Mouse (Mus musculus): ENCODE measurements at regions not wholly inside any gene's neighbourhood (a gene's known extent, or its start where the extent isn't known, plus 50 kb on each side); places are given as distances from the start of the nearest gene placed in this dataset.

DNA sequence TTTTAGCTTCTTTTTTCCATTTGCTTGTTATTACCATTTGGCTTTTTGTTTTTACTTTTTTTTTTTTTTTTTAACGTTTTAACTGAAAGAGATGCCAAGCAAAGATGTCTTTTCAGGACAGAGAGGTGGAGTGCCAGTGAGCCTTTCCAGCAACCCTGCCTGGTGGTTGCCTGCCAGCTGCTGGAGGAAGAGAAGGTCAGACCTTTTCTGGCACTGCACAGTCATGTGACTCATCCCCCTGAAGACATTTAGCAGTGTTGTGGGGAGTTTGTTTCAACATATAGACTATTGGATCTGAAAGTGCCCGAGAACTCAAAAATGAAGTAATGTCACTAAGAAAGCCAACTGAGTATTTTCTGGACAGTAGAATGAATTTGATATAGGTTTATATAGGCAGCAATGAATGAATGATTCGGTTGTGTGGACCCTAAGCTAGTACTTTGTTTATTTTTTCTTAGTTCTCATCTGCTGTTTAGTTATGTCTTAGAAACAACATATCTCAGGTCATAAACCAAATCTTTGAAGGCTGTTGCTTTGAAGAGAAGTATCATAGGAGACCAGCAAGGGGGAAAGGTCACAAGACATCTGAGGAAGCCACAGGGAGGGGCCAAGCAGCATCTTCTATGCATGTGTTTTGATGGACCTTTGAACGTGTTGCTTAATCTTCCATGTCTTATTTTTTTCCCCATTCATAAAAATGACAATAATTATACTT, 604.2 kb downstream of the Ptprc start:
- no peak for DNase-seq (ENCODE audit: low read depth)

DNA sequence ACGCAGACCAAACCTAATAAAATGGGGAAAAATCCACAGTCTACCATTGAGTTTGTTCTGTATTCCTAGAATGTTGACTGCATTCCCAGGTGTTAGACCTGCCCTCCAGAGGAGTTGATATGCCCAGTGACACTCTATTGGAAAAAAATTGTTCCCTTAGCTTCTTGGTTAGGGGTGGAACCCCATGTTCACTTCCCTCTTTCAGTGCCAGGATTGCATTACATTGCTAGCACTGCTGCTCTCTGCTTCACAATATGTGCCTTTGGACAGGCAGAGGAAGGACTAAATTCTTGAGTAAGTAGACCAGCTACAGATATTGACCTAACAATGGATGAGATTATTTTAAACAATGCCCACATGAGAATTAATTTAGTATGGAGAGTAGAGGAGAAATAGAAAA, 607.3 kb upstream of the Nr5a2 start:
- DNase-seq (ENCODE audit: low read depth) = no peak

DNA sequence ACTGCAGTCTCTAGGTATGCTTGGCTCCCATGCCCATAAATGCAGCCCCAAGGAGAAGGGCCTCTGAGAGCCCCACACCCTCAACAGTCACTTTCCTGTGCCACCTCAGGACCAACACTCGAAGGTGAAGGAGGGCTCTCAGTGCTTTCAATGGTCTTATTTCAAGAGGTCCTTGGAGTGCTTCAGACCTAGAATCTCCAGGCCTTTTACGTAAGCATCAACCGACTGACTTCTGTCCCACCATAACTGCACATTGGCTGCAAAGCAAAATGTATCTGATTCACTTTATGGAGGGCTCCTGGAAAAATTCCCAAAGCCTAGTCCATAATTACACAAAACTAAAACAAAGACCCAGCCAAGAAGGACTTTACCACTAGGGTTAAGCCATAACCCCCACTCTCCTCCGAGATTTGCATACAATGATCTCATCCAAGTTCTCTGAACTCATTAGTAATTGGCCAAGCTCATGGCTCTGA, 605.4 kb upstream of the Nr5a2 start:
- no peak for DNase-seq (ENCODE audit: low read depth)

DNA sequence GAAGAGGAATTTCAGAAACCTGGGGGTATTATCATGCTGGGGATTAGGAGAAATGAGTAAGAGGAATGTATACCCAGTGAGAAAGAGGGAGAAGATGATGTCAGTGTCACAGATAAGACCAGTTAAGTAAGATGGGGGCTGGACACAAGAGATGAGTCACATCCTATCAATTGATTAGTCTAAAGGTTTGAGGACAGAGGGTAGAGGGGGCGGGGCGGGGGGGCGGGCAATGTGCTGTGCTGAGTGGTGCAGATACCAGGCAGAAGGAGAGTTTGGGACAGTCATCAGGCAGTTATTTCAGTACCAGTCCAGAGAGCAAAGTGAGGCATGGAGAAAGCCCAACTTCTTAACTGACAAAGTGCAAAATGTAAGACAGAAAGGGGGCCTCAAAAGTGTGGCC, 601.4 kb upstream of the Nr5a2 start:
- no peak for DNase-seq (ENCODE audit: low read depth)

DNA sequence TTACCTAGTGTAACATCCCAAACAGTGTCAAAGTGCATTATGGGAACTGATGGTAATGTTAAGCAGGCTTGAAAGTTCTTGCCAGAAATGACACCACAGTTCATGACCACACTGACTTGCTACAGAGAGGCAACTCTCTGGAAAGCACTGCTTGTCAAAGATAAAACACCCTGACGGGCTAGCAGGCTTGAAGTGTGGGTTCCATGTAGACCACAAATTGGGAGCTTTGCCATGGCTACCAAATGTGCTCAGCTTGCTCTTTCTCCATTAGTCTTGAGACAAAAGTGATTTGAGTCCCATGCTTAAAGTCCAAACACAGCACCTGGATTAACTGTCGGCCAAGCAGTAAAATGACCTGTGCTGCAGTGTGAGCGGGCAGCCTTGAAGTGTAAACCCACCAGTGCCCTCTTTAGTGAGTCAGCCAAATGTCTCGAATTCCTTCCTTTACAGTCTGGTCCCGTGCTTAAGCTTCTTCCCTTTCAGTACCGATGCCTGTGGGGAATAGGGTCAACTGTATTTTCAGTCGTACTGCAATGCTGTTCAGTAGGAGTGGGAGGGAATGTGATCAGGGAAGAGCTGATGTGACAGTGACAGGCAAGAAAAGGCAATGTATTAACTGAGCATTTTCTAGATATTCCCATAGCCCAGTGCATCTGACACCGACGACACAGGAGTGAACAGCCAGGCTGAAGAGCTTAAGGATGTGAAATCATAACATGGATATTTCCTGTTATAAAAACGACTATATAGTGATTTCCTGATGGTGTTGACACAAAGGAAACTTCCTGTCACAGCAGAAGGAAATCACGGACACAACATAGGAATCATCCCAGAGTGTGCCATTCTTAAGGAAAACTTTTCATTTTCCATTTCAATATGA, 600.4 kb upstream of the Nr5a2 start:
- no peak for DNase-seq (ENCODE audit: low read depth)

DNA sequence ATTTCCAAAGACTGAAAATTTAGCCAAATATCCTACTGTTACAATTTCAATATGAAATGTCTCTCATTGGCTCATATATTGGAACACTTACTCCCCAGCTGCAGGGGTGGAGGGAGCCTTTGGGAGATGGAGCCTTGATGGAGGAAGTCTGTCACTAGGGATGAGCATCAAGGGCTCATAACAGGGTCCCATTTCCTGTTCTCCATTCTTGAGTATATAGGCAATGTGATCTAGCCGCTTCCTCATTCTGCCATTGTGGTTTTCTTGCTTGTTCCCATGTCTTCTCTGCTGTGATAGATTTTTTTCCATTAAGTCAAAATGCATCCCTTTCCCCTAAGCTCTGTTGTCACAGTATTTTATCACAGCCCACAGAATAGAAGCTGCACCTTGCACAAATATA, 589.4 kb upstream of the Nr5a2 start:
- no peak for DNase-seq (ENCODE audit: low read depth)

DNA sequence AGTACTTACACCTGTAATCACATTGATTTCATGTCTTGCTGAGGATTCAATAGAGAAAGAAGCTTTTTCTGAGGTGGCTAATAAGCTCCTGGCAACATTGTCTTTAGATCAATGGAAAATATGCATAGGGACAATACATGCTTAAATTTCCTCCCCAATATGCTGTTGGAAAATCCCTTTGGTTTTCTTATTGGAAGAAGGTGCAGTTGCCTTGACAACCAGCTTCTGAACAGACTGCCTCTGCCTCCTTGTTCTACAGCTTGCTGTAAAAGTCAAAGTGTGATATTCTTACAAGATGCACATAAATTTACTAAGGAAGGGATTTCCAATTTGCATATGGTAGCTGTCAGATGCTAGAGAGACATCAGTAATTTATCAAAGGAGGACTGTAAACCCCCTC, 585.4 kb upstream of the Nr5a2 start:
- DNase-seq (ENCODE audit: low read depth) = no peak

DNA sequence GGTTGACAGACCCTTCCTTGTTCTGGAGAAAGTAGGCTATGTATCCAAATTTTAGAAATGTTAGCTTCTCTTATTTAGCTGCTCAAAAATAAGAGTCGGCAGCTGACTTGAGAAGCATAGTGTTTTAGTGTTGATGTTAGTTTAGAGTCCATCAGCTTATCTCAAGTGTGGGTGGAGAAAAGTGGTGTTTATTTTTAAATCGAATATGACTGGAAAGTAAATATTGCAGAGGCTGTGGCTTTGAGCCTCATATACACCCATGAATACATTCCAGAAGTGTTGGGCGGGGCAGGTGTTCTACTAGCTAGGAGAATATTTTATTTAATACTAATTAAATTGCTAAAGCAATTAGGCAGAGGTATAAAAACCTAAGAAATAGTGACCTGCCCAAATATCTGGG, 583.6 kb upstream of the Nr5a2 start:
- DNase-seq (ENCODE audit: low read depth) = no peak

DNA sequence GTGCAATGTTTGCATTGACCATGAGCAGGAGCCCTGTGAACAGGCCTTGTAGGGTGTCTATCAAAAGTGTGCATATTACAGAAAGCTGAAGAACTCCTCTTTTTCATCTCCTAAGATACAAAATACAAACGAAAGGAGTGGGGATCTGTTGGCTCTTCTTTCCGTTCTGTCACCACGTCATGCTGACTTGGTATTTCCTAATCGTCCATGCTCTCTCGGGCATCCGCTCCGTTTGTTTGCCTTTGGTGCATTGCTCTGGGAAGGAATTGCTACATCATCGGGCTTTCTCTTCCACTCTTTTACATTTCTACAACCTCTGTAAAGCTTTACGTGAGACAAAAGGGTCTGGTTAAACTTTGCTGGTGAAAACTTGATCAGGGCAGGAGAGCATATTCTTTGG, 581.2 kb upstream of the Nr5a2 start:
- DNase-seq (ENCODE audit: low read depth) = no peak

DNA sequence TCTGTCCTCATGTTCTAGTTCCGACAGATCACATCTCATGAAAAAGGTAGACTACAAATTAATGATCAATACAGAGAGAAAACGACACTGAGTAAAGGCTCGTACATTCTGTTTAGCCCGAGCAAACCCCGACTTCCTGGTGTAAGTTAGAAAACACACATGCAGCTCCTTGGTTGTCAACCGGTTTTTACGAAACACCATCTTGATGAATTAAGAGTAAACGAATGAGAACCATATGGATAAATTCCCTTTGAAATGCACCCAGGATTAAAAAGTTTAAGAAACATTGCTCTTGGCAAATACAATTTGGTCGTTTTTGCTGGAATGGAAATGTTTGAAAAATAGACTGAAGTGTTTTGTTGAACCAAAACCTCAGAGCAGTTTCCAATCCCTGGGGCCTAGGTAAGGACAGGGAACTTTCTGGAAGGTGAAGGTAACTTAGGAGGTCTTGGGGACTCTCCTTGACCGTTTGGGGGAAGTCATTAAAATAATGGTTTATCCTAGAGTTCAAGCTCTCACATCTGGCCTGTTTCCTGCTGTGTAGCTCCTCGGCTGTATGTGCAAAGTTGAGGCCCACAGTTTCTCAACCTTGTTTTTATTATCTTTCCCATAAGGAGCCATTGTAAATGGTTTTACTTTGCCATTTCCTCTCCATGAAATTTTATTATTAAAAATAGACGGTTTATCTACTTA, 579.3 kb upstream of the Nr5a2 start:
- DNase-seq (ENCODE audit: low read depth) = no peak

DNA sequence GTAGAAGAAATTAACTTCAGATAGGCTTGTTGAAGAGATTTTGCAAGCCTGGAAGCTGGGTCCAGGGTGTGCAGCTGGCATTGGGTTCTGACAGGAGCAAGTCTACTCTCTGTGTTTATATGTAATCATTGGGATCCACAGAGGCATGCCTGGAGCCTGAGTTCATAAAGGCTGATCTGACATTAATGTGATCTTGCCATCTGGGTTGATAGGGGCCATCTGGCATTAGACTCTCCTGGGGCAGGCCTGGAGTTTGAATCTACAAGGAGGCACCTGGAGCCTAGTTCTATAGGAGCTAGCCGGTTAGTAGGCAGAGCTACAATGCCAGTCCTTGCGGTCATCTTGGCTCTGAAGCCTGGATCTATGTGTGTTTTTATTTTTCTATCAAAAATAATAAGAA, 554.5 kb upstream of the Nr5a2 start:
- no peak for DNase-seq (ENCODE audit: low read depth)

DNA sequence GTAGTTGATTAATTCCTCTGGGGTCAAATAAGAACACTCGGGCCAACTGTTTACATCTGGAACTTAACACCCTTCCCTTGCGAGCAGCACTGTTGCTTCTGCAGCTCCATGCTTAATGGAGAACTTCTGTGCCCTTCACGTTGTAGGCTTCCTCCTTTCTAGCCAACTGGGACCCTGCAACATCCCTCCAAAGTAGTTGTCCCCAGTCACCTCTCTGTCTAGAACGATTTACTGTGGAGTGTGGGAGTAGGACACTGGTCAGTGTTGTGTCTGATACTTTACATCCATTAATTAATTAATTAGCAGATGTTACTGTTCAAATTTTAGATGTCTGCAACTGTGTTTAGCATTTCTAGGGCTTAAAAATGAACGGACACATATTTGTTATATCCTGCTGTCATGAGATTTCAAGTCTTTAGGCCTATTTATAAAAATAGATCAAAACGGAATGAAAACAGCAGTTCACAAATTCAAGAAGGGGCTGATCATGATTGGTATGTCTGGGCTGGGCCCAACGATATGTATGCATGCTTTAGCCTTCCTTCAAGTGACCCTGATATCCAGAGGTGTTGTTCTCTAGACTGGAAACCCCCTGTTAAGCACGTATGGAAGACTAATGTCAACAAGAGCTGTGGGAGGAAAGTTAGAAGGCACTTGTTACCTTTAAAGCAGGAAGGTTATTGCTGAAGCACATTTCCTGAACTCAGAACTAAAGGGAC, 543.6 kb upstream of the Nr5a2 start:
- no peak for DNase-seq (ENCODE audit: low read depth)

DNA sequence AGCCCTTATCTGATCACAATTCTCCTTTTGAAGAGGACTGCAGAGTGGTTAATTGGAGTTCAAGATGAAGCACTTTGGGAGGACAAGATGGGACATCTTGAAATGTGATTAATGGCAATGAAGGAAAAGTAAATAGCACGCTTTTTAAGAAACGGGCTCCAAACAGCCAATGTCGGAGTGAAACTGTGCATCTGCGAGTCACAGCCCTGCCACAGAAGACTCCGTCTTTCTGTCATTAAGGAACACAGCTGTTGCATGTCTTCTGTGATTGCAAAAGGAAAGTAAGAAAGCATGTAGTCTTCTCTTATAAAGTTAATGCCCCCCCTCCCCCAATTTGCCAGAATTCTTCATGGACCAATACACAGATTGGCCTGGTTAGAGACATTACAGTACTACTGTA, 528.0 kb upstream of the Nr5a2 start:
- no peak for DNase-seq (ENCODE audit: low read depth)

DNA sequence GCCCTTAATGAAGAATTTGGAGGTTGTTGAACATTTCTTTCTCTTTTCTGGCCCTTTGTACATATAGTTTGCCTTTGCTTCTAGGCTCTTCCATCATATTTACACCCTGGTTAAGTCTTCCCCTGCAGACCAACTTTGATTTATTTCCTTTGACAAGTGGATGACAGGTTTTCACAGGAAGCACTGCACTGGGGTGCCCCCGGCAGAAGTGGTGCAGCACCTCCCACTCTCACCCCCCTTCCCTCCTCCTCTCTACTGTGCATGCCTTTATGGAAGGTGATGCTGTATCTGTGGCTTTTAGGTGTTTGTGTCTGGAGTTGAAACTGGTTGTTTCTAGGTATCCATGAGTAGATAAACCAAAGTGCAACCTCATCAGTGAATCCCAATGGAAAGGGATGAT, 518.2 kb upstream of the Nr5a2 start:
- DNase-seq (ENCODE audit: low read depth) = no peak

DNA sequence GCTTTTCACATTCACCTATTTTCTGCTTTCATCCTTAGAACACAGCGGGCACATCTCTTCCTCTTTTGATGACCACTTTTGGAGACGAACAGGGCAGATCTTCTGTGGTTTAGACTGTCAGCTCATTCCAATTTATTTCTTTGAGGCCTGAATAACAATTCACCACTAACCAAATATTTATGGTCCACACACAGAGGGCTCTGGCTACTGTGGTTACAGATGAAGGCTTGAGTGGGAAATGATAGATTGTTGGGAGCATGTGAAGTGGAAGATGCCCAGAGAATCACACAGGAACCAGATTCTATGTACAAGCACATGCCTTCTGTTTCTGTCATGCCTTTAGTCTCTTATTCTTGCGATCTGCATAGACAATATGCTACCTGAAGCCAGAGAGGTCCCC, 517.0 kb upstream of the Nr5a2 start:
- no peak for DNase-seq (ENCODE audit: low read depth)

DNA sequence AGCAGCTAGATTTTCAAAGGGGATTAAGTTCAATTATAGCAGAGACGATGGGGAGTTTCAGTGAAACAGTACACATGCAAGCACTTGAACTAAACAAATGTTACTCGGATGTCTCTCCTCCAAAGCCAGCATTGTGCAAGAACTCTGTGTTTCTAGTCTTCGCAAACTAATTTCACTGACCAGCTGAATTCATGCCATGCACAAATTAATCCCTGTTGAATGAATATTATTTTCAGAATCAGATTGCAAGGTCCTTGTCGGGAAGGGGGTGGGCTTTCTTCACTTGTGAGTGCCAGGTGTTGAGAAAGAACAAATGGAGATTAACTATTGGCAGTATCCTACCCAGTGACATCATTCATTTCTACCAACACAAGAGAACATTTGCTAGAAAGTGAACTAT, 514.6 kb upstream of the Nr5a2 start:
- DNase-seq (ENCODE audit: low read depth) = no peak

DNA sequence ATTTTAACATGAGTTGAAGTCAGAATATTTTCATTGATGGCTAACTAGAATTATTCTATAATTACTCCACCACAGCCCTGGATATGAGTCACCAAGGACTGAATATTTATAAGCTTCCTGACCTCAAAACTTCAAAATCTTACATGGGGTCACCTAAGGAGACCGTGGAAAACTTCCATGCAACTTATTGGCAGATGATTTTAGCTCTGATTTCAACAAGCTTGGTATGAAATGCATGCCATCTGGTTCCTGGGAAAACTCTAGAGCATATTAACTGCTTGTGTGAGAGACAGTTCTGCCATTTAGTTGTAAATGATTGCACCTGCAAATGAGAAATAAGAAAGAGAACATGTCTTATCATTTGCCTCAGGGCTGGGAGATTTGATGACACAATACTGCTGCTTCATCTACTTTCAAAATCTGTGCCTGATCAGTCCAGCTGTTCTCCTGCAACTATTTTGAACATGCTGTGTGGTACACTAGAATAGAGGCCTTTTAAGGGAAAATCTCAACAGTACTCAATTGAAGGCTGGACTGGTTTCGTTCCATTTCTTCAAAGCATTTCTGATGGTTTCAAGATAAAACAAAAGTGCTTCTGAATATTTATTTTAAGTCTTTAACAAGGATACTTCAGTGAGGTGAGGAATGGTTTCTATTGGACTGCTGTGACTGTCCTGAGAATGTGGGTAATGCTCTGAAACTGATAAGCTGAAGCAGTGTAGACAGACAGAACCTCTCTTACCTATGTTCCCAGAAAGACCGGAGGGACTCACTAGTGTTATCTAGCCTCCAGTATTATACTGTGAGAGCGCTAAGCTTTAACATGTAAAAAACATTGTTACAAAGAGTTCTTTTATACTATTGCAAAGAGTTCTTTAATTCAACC, 513.8 kb upstream of the Nr5a2 start:
- DNase-seq (ENCODE audit: low read depth) = no peak

DNA sequence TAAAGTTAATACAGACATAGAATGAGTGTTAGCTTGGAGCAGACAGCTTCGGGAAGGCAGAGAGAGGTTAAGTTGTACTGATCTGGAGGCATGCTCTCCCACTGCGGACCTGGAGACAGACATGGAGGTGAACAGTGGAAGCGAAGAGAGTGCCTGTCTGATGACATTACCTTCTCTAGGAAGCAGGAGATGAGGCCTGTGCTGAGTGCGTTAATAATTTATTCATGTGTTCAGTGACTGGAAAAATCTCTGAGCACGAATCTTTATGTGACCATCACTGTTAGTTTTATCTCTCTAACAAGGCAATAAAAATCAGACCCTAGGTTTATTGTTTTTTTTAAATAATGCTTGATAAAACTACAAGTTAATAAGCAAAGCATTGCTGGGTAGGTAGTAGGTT, 504.7 kb upstream of the Nr5a2 start:
- DNase-seq (ENCODE audit: low read depth) = no peak

DNA sequence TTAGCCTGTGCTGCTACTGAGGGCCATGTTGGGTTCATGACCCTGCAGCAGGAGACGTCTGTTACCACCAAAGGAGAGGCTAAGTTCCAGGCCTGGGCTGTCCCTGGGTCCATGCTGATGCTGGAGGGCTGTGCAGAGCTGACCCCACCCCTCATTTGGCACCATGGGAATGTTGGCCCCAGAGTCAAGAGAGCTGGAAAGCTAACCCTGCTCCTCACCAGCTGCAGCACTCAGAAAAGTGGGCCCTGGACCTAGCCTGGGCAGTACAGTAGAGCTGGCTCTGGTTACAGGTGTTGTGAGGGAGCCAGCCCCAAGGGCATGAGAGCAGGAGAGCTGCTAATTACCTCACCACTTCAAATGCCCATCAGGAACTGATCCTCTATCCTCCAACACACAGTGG, 500.9 kb upstream of the Nr5a2 start:
- no peak for DNase-seq (ENCODE audit: low read depth)

DNA sequence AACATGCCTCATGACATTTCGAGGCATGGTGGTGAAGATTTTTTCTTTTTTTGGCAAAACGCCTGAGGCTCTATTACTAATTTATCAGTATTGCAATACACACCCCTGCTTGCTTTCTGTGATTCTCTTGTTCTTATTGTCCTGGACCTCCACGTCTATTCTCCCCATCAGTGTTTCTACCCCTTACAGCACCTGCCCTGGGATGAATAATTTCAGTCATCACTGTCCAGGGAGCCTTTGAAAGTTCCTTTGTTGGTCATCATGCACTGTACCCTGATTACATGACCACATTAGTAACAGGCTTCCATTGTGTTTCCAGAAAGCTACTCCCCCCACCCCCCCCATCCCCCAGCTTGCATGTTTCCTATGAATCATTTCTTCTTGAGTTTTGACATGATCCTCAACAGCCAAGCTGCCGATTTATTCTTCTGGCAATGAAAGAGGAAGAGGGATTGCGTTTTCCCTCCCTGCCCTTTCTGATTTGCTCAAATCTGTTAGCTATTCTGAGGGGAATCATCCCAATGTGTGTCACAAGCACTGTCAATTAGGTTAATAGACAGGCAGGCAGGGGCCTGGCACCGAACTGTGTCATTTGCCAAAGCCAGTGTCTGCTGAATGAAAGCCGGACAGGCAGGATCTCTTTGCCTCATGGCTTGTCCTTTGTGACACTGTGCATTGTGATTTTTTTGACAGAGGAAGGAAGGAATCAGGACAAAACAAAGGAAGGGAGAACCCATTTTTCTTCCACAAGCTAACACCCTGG, 493.4 kb upstream of the Nr5a2 start:
- no peak for DNase-seq (ENCODE audit: low read depth)

Data from gonadal fat pad, adult 2 months (tissue).